Mouse (Mus musculus): Measurements from ENCODE around the gene Tceanc2.

Tceanc2 gene

GRCm38 (mm10) chr4:107178830-107179490 is at the start of gene Tceanc2:
Gene Tceanc2, minus strand, starts transcription at chr4:107179116.
- DNase-seq (ENCODE audit: low spot score in 2 of 2) = peak; percentile 27 to 48

GRCm38 (mm10) chr4:107226313-107226712 is 47.4 kb upstream of the Tceanc2 start:
- DNase-seq (ENCODE audit: low spot score in 2 of 2) = no peak

- peak in 1 of 2 experiments; percentile 26 for DNase-seq (ENCODE audit: low spot score in 2 of 2)
These were observed 44.6 kb upstream of the Tceanc2 start for GRCm38 (mm10) chr4:107223225-107224204.

- no peak for DNase-seq (ENCODE audit: low spot score in 2 of 2)
These were observed 42.6 kb upstream of the Tceanc2 start for GRCm38 (mm10) chr4:107221524-107221923.

- DNase-seq (ENCODE audit: low spot score in 2 of 2) = no peak
These were observed 38.7 kb upstream of the Tceanc2 start for GRCm38 (mm10) chr4:107217574-107217973.

- no peak for DNase-seq (ENCODE audit: low spot score in 2 of 2)
These were observed 34.5 kb upstream of the Tceanc2 start for GRCm38 (mm10) chr4:107213279-107214011.

- DNase-seq (ENCODE audit: low spot score in 2 of 2) = no peak
These were observed 33.0 kb upstream of the Tceanc2 start for GRCm38 (mm10) chr4:107211936-107212335.

- DNase-seq (ENCODE audit: low spot score in 2 of 2) = no peak
These were observed 32.5 kb upstream of the Tceanc2 start for GRCm38 (mm10) chr4:107211465-107211864.

- DNase-seq (ENCODE audit: low spot score in 2 of 2) = peak; percentile 37 to 63
These were observed 31.7 kb upstream of the Tceanc2 start for GRCm38 (mm10) chr4:107210483-107211097.

- DNase-seq (ENCODE audit: low spot score in 2 of 2) = no peak
These were observed 30.0 kb upstream of the Tceanc2 start, which contains the start of gene Ldlrad1 for GRCm38 (mm10) chr4:107208880-107209279. Gene Ldlrad1, plus strand, starts transcription at chr4:107209180.

GRCm38 (mm10) chr4:107207016-107207415 is 28.1 kb upstream of the Tceanc2 start:
- no peak for DNase-seq (ENCODE audit: low spot score in 2 of 2)

- no peak for DNase-seq (ENCODE audit: low spot score in 2 of 2)
These were observed 24.1 kb upstream of the Tceanc2 start for GRCm38 (mm10) chr4:107203001-107203400.

GRCm38 (mm10) chr4:107201779-107202178 is 22.9 kb upstream of the Tceanc2 start:
- no peak for DNase-seq (ENCODE audit: low spot score in 2 of 2)

GRCm38 (mm10) chr4:107198072-107198471 is 19.2 kb upstream of the Tceanc2 start:
- no peak for DNase-seq (ENCODE audit: low spot score in 2 of 2)

- DNase-seq (ENCODE audit: low spot score in 2 of 2) = no peak
These were observed 17.5 kb upstream of the Tceanc2 start for GRCm38 (mm10) chr4:107196454-107196853.

GRCm38 (mm10) chr4:107193841-107194240 is 14.9 kb upstream of the Tceanc2 start:
- DNase-seq (ENCODE audit: low spot score in 2 of 2) = no peak

- DNase-seq (ENCODE audit: low spot score in 2 of 2) = no peak
These were observed 6.8 kb upstream of the Tceanc2 start for GRCm38 (mm10) chr4:107185703-107186102.

GRCm38 (mm10) chr4:107183203-107183602 is 4.3 kb upstream of the Tceanc2 start:
- DNase-seq (ENCODE audit: low spot score in 2 of 2) = no peak

- DNase-seq (ENCODE audit: low spot score in 2 of 2) = no peak
These were observed 3.9 kb upstream of the Tceanc2 start for GRCm38 (mm10) chr4:107182796-107183195.

- no peak for DNase-seq (ENCODE audit: low spot score in 2 of 2)
These were observed 3.0 kb upstream of the Tceanc2 start for GRCm38 (mm10) chr4:107181866-107182265.

- no peak for DNase-seq (ENCODE audit: low spot score in 2 of 2)
These were observed 1.8 kb upstream of the Tceanc2 start for GRCm38 (mm10) chr4:107180746-107181145.

Measured in urinary bladder, adult 18-20 months (tissue).